Mouse (Mus musculus) kidney, postnatal 0 days (tissue): ENCODE data around the gene Cwc25. TPM values are rescaled to one million over a fixed set of nuclear protein-coding genes. Genes with fewer than 3 reads are reported as not detected.

Source experiments
- ATAC-seq: fragments of 200-750 bp; cut with Nextera tagmentation; replicated peaks from 2 replicates; pipeline ENCODE4 v1.8.0; 2017; ENCODE audit warnings: low read depth, moderate number of reproducible peaks, moderate TSS enrichment, moderate library complexity; ENCODE audit not compliant: low FRiP score
- DNase-seq: peaks from one replicate; pipeline ENCODE4 v3.0.0-alpha.2; 2016; ENCODE audit warnings: low spot score
- H3K27ac ChIP-seq: fragments of 300-500 bp; sonication (generic); 2 replicates; pipeline ENCODE4 v1.5.1; 2014; ENCODE audit warnings: mild to moderate bottlenecking
- H3K27me3 ChIP-seq: fragments of 300-500 bp; sonication (generic); 2 replicates; pipeline ENCODE4 v1.6.1; 2014; ENCODE audit warnings: low read length, mixed read lengths; ENCODE audit not compliant: insufficient read depth
- H3K36me3 ChIP-seq: fragments of 300-500 bp; sonication (generic); 2 replicates; pipeline ENCODE4 v1.6.1; 2014; ENCODE audit warnings: low read length, mixed read lengths; ENCODE audit not compliant: insufficient read depth
- H3K4me1 ChIP-seq: fragments of 300-500 bp; sonication (generic); replicated peaks from 2 replicates; pipeline ENCODE4 v1.6.1; 2014; ENCODE audit warnings: antibody characterized with exemption, low read length, mixed read lengths; ENCODE audit not compliant: insufficient read depth
- H3K4me2 ChIP-seq: fragments of 300-500 bp; sonication (generic); 2 replicates; pipeline ENCODE4 v1.6.1; 2014; ENCODE audit warnings: mild to moderate bottlenecking, low read length, moderate library complexity, mixed read lengths
- H3K4me3 ChIP-seq: fragments of 300-500 bp; sonication (generic); replicated peaks from 2 replicates; pipeline ENCODE4 v1.5.1; 2014; ENCODE audit warnings: low read depth, low read length
- H3K9ac ChIP-seq: fragments of 300-500 bp; sonication (generic); 2 replicates; pipeline ENCODE4 v1.6.1; 2014; ENCODE audit warnings: low read depth, low read length
- H3K9me3 ChIP-seq: fragments of 300-500 bp; sonication (generic); replicated peaks from 2 replicates; pipeline ENCODE4 v1.6.1; 2016; ENCODE audit warnings: low read length, inconsistent platforms, mixed read lengths
- CTCF ChIP-seq: IDR thresholded peaks from 2 replicates; pipeline ENCODE4 v1.5.1; 2016; ENCODE audit warnings: antibody characterized with exemption, low read depth, mild to moderate bottlenecking, moderate library complexity
- WGBS: fragments of 180-500 bp; shearing (Covaris S2); extraction: QIAGEN DNeasy Blood & Tissue Kit; methylation state at CpG from one replicate; pipeline ENCODE4 v1.1.7; 2014; 5-methylcytosine and 5-hydroxymethylcytosine counted together
- polyA plus RNA-seq: library from polyadenylated mRNA; unstranded; fragments of >200 nt; fragmentation: Nextera tagmentation; extraction: Ambion mirVana; gene quantifications from 2 replicates; pipeline ENCODE4 v1.2.1, GENCODE M21; 2015

Cwc25 gene
- 13.9 and 14.8 TPM in 2 replicates for polyA plus RNA-seq

DNA sequence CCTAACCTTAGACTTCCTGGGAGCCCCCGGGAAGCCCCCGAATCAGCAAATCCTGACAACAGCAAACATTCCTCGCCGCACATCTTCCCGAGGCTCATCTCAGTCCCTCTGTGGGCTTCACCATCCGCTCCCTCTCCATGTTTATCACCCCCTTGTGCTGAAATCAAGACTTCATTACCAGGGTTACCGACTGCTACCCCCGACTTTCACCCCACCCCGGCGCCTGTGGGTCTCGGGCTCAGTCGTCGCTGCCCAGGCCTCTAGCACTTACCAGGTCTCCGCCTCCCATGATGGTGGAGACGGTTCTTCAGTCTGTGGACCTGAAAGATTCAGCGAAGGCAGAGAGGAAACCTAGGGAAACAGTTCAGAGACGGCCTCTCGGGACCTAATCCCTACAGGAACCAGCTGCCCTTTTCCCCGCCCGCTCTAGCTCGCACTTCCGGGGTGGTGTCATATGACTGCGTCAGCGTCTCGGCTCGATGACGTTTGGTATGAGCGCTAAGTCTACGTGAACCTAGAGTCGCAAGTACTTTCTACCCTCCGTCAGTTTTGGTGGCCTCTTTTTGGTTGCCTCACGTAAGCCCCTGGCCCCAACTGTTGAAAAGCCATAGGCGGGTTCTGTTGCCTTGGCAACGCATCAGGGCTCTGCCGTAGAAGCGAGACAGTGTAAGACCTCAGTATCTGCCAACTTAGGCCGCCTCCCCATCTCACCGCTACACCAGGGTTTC is at the start of gene Cwc25:
Gene Cwc25 (minus strand): TSS at position 403 of the 728 bp plus-strand sequence.
- Histone ChIP-seq H3K4me1 (peaks cover 7% of the 10 kb centered on the region; the same call in 1 of the 2 replicates), H3K9me3 (no peaks in the 10 kb centered on the region), H3K9ac (peak within 1 kb of the TSS; percentile 77), H3K4me2 (peak within 1 kb of the TSS; percentile 76), H3K27ac (peak within 1 kb of the TSS; percentile 87), H3K27me3 (no peaks in the 10 kb centered on the region), H3K4me3 (peak within 1 kb of the TSS; percentile 61), H3K36me3 (peaks cover 16% of the 10 kb centered on the region)
- ATAC-seq (peak; percentile 92), DNase-seq (peak; percentile 98)
- TF ChIP-seq CTCF = no peak
- WGBS = 1% methylated on average over 38 of the region's 38 CpGs

GRCm38 (mm10) chr11:97815736-97816135 is 49.4 kb upstream of the Cwc25 start:
- Histone ChIP-seq H3K27ac (no peak overlapping the region), H3K9ac (0 out of 2 replicates have a peak overlapping the region, but pooled peaks have one; percentile 0), H3K36me3 (peaks cover 24% of the 10 kb centered on the region), H3K9me3 (no peaks in the 10 kb centered on the region), H3K27me3 (no peaks in the 10 kb centered on the region), H3K4me1 (peaks cover 60% of the 10 kb centered on the region), H3K4me3 (no peak overlapping the region), H3K4me2 (no peak overlapping the region)
- DNase-seq = no peak
- TF ChIP-seq CTCF = no peak
- WGBS = 78% methylated on average over 11 of the region's 11 CpGs
- ATAC-seq = no peak

GRCm38 (mm10) chr11:97813746-97814515 is 47.6 kb upstream of the Cwc25 start:
- no peak overlapping the region for H3K4me3 ChIP-seq
- no peaks in the 10 kb centered on the region for H3K27me3 ChIP-seq
- no peaks in the 10 kb centered on the region for H3K9me3 ChIP-seq
- H3K9ac ChIP-seq = no peak overlapping the region
- 46% methylated on average over 17 of the region's 17 CpGs for WGBS
- peak; percentile 44 for ATAC-seq
- DNase-seq = no peak
- peak overlapping the region; percentile 68 for H3K27ac ChIP-seq
- H3K36me3 ChIP-seq = peaks cover 30% of the 10 kb centered on the region
- no peak overlapping the region for H3K4me2 ChIP-seq
- H3K4me1 ChIP-seq = peaks cover 78% of the 10 kb centered on the region
- no peak for TF ChIP-seq CTCF

- Histone ChIP-seq H3K27ac (peak overlapping the region; percentile 68), H3K27me3 (no peaks in the 10 kb centered on the region), H3K9ac (0 out of 2 replicates have a peak overlapping the region, but pooled peaks have one; percentile 13), H3K36me3 (peaks cover 32% of the 10 kb centered on the region), H3K4me3 (no peak overlapping the region), H3K4me1 (peaks cover 79% of the 10 kb centered on the region), H3K4me2 (no peak overlapping the region), H3K9me3 (no peaks in the 10 kb centered on the region)
- no peak for TF ChIP-seq CTCF
- no peak for DNase-seq
- 50% methylated on average over 7 of the region's 7 CpGs for WGBS
- ATAC-seq = no peak
Observed at GRCm38 (mm10) chr11:97813085-97813484, 46.7 kb upstream of the Cwc25 start.

GRCm38 (mm10) chr11:97812491-97812921 is 46.1 kb upstream of the Cwc25 start:
- H3K36me3 ChIP-seq = peaks cover 28% of the 10 kb centered on the region
- H3K4me3 ChIP-seq = no peak overlapping the region
- H3K9ac ChIP-seq = no peak overlapping the region; the same call in 1 of the 2 replicates
- no peaks in the 10 kb centered on the region for H3K9me3 ChIP-seq
- ATAC-seq (0 out of 2 replicates have a peak, but pooled peaks have one; percentile 4), DNase-seq (no peak)
- WGBS = 46% methylated on average over 3 of the region's 3 CpGs
- peaks cover 79% of the 10 kb centered on the region for H3K4me1 ChIP-seq
- no peaks in the 10 kb centered on the region for H3K27me3 ChIP-seq
- no peak for TF ChIP-seq CTCF
- H3K27ac ChIP-seq = peak overlapping the region; percentile 68
- H3K4me2 ChIP-seq = peak overlapping the region; percentile 29; the same call in 1 of the 2 replicates
